Mouse (Mus musculus) heart, embryonic 10.5 days (tissue): Measurements from ENCODE around the gene Ltbp2. TPM values are rescaled to one million over a fixed set of nuclear protein-coding genes. Genes with fewer than 3 reads are reported as not detected.

Experiments used
- DNase-seq: peaks from one replicate; pipeline ENCODE4 v3.0.0-alpha.2; 2017; ENCODE audit warnings: low spot score
- H3K27ac ChIP-seq: fragments of 300-500 bp; sonication (generic); 2 replicates; pipeline ENCODE4 v1.5.1; 2016; ENCODE audit warnings: mild to moderate bottlenecking
- H3K27me3 ChIP-seq: fragments of 300-500 bp; sonication (generic); 2 replicates; pipeline ENCODE4 v1.6.1; 2016; ENCODE audit warnings: mild to moderate bottlenecking; ENCODE audit not compliant: poor library complexity, insufficient read depth, severe bottlenecking
- H3K36me3 ChIP-seq: fragments of 300-500 bp; sonication (generic); 2 replicates; pipeline ENCODE4 v1.6.1; 2016; ENCODE audit warnings: mild to moderate bottlenecking, moderate library complexity
- H3K4me1 ChIP-seq: fragments of 300-500 bp; sonication (generic); 2 replicates; pipeline ENCODE4 v1.6.1; 2016; ENCODE audit warnings: mild to moderate bottlenecking
- H3K4me3 ChIP-seq: fragments of 300-500 bp; sonication (generic); 2 replicates; pipeline ENCODE4 v1.5.1; 2016; ENCODE audit warnings: mild to moderate bottlenecking, moderate library complexity
- H3K9me3 ChIP-seq: fragments of 300-500 bp; sonication (generic); 2 replicates; pipeline ENCODE4 v1.6.1; 2016; ENCODE audit warnings: mild to moderate bottlenecking, moderate library complexity
- WGBS: fragments of 180-500 bp; shearing (Covaris S2); methylation state at CpG from one replicate; pipeline ENCODE4 v1.1.7; 2016; 5-methylcytosine and 5-hydroxymethylcytosine counted together
- polyA plus RNA-seq: library from polyadenylated mRNA; unstranded; fragments of >200 nt; fragmentation: Nextera tagmentation; extraction: Ambion mirVana; gene quantifications from 2 replicates; pipeline ENCODE4 v1.2.1, GENCODE M21; 2016

The Ltbp2 gene
- 0.23 and 0.26 TPM in 2 replicates for polyA plus RNA-seq

GRCm38 (mm10) chr12:84876481-84877121, at the start of gene Ltbp2:
Gene Ltbp2 (minus strand): TSS chr12:84876532.
- H3K27ac ChIP-seq = no peak within 1 kb of the TSS; the same call in 1 of the 2 replicates
- no peaks in the 10 kb centered on the region for H3K36me3 ChIP-seq
- DNase-seq = peak; percentile 93
- peaks cover 23% of the 10 kb centered on the region for H3K4me1 ChIP-seq
- no peaks in the 10 kb centered on the region for H3K9me3 ChIP-seq
- H3K4me3 ChIP-seq = peak within 1 kb of the TSS; percentile 58
- H3K27me3 ChIP-seq = peaks cover 80% of the 10 kb centered on the region
- WGBS = 3% methylated on average over 34 of the region's 34 CpGs

GRCm38 (mm10) chr12:84924324-84924723, 48.0 kb upstream of the Ltbp2 start:
- 95% methylated on average over 5 of the region's 5 CpGs for WGBS
- Histone ChIP-seq H3K27ac (no peak overlapping the region), H3K9me3 (no peaks in the 10 kb centered on the region), H3K4me1 (no peaks in the 10 kb centered on the region), H3K4me3 (no peak overlapping the region), H3K27me3 (no peaks in the 10 kb centered on the region), H3K36me3 (peaks cover 84% of the 10 kb centered on the region)
- DNase-seq = no peak

GRCm38 (mm10) chr12:84921881-84922419, 45.6 kb upstream of the Ltbp2 start:
- 74% methylated on average over 8 of the region's 8 CpGs for WGBS
- H3K27ac ChIP-seq = no peak overlapping the region
- no peaks in the 10 kb centered on the region for H3K9me3 ChIP-seq
- DNase-seq = no peak
- H3K27me3 ChIP-seq = no peaks in the 10 kb centered on the region
- H3K4me3 ChIP-seq = no peak overlapping the region
- peaks cover 77% of the 10 kb centered on the region for H3K36me3 ChIP-seq
- H3K4me1 ChIP-seq = no peaks in the 10 kb centered on the region

GRCm38 (mm10) chr12:84918809-84919208, 42.5 kb upstream of the Ltbp2 start:
- no peaks in the 10 kb centered on the region for H3K4me1 ChIP-seq
- no peaks in the 10 kb centered on the region for H3K9me3 ChIP-seq
- no peaks in the 10 kb centered on the region for H3K27me3 ChIP-seq
- H3K36me3 ChIP-seq = peaks cover 61% of the 10 kb centered on the region
- H3K27ac ChIP-seq = no peak overlapping the region
- 84% methylated on average over 6 of the region's 6 CpGs for WGBS
- no peak for DNase-seq
- no peak overlapping the region for H3K4me3 ChIP-seq

GRCm38 (mm10) chr12:84917799-84918198, 41.5 kb upstream of the Ltbp2 start:
- no peaks in the 10 kb centered on the region for H3K9me3 ChIP-seq
- no peaks in the 10 kb centered on the region for H3K4me1 ChIP-seq
- no peak for DNase-seq
- H3K36me3 ChIP-seq = peaks cover 57% of the 10 kb centered on the region
- H3K4me3 ChIP-seq = no peak overlapping the region
- no peak overlapping the region for H3K27ac ChIP-seq
- WGBS = 65% methylated on average over 3 of the region's 3 CpGs
- no peaks in the 10 kb centered on the region for H3K27me3 ChIP-seq

- DNase-seq = no peak
- 93% methylated on average over 5 of the region's 5 CpGs for WGBS
- Histone ChIP-seq H3K27ac (no peak overlapping the region), H3K4me1 (no peaks in the 10 kb centered on the region), H3K36me3 (peaks cover 31% of the 10 kb centered on the region), H3K9me3 (no peaks in the 10 kb centered on the region), H3K4me3 (no peak overlapping the region), H3K27me3 (no peaks in the 10 kb centered on the region)
Measured at GRCm38 (mm10) chr12:84914959-84915358, 38.6 kb upstream of the Ltbp2 start.

- Histone ChIP-seq H3K27ac (no peak overlapping the region), H3K27me3 (no peaks in the 10 kb centered on the region), H3K4me3 (no peak overlapping the region), H3K9me3 (no peaks in the 10 kb centered on the region), H3K36me3 (peaks cover 16% of the 10 kb centered on the region), H3K4me1 (peaks cover 6% of the 10 kb centered on the region)
- no peak for DNase-seq
- 88% methylated on average over 4 of the region's 4 CpGs for WGBS
Measured at GRCm38 (mm10) chr12:84912652-84913104, 36.3 kb upstream of the Ltbp2 start.

GRCm38 (mm10) chr12:84911640-84912039, 35.3 kb upstream of the Ltbp2 start:
- Histone ChIP-seq H3K4me1 (peaks cover 15% of the 10 kb centered on the region), H3K9me3 (no peaks in the 10 kb centered on the region), H3K36me3 (peaks cover 9% of the 10 kb centered on the region; the same call in 1 of the 2 replicates), H3K27me3 (no peaks in the 10 kb centered on the region), H3K4me3 (no peak overlapping the region), H3K27ac (no peak overlapping the region)
- no peak for DNase-seq
- WGBS = 86% methylated on average over 2 of the region's 2 CpGs

- H3K27me3 ChIP-seq = no peaks in the 10 kb centered on the region
- DNase-seq = no peak
- H3K9me3 ChIP-seq = no peaks in the 10 kb centered on the region
- no peak overlapping the region for H3K27ac ChIP-seq
- 89% methylated on average over 4 of the region's 4 CpGs for WGBS
- H3K4me3 ChIP-seq = no peak overlapping the region
- H3K36me3 ChIP-seq = no peaks in the 10 kb centered on the region
- H3K4me1 ChIP-seq = peaks cover 15% of the 10 kb centered on the region
Measured at GRCm38 (mm10) chr12:84910066-84910465, 33.7 kb upstream of the Ltbp2 start.

GRCm38 (mm10) chr12:84907627-84908480, 31.5 kb upstream of the Ltbp2 start:
- no peak for DNase-seq
- Histone ChIP-seq H3K4me3 (no peak overlapping the region), H3K36me3 (no peaks in the 10 kb centered on the region), H3K9me3 (no peaks in the 10 kb centered on the region), H3K27me3 (no peaks in the 10 kb centered on the region), H3K4me1 (peaks cover 15% of the 10 kb centered on the region), H3K27ac (peak overlapping the region; percentile 56)
- WGBS = 58% methylated on average over 10 of the region's 10 CpGs

GRCm38 (mm10) chr12:84907024-84907626, 30.8 kb upstream of the Ltbp2 start:
- H3K4me1 ChIP-seq = peaks cover 15% of the 10 kb centered on the region
- DNase-seq = no peak
- H3K27me3 ChIP-seq = no peaks in the 10 kb centered on the region
- peak overlapping the region; percentile 56 for H3K27ac ChIP-seq
- H3K9me3 ChIP-seq = no peaks in the 10 kb centered on the region
- 78% methylated on average over 12 of the region's 12 CpGs for WGBS
- H3K36me3 ChIP-seq = no peaks in the 10 kb centered on the region
- H3K4me3 ChIP-seq = no peak overlapping the region

GRCm38 (mm10) chr12:84904399-84904798, 28.1 kb upstream of the Ltbp2 start:
- H3K9me3 ChIP-seq = no peaks in the 10 kb centered on the region
- H3K4me3 ChIP-seq = no peak overlapping the region
- no peaks in the 10 kb centered on the region; the same call in 1 of the 2 replicates for H3K27me3 ChIP-seq
- 79% methylated on average over 7 of the region's 7 CpGs for WGBS
- no peak overlapping the region for H3K27ac ChIP-seq
- DNase-seq = no peak
- H3K36me3 ChIP-seq = no peaks in the 10 kb centered on the region
- peaks cover 15% of the 10 kb centered on the region for H3K4me1 ChIP-seq
